Mouse (Mus musculus) limb, embryonic 14.5 days (tissue): ENCODE results near the gene Kcnb1. TPM values are rescaled to one million over a fixed set of nuclear protein-coding genes. Genes with fewer than 3 reads are reported as not detected.
A peak's percentile ranks its signal among the peaks of the same experiment; 100 is the strongest.

ENCODE experiments used
- ATAC-seq: fragments of 200-750 bp; cut with Nextera tagmentation; 2 replicates; pipeline ENCODE4 v1.8.0; 2017; ENCODE audit warnings: low read depth, moderate number of reproducible peaks, moderate TSS enrichment; ENCODE audit not compliant: low FRiP score
- DNase-seq: peaks from one replicate; pipeline ENCODE4 v3.0.0-alpha.2; 2015; ENCODE audit warnings: low spot score
- H3K27ac ChIP-seq: fragments of 300-500 bp; sonication (generic); replicated peaks from 2 replicates; pipeline ENCODE4 v1.5.1; 2014; ENCODE audit warnings: low read depth, mild to moderate bottlenecking, low read length, moderate library complexity, mixed read lengths
- H3K27me3 ChIP-seq: fragments of 300-500 bp; sonication (generic); 2 replicates; pipeline ENCODE4 v1.6.1; 2014; ENCODE audit warnings: low read length, mixed read lengths; ENCODE audit not compliant: control insufficient read depth, insufficient read depth
- H3K36me3 ChIP-seq: fragments of 300-500 bp; sonication (generic); 2 replicates; pipeline ENCODE4 v1.6.1; 2014; ENCODE audit warnings: mild to moderate bottlenecking, low read length, moderate library complexity, mixed read lengths; ENCODE audit not compliant: control insufficient read depth, insufficient read depth
- H3K4me1 ChIP-seq: fragments of 300-500 bp; sonication (generic); 2 replicates; pipeline ENCODE4 v1.6.1; 2014; ENCODE audit warnings: antibody characterized with exemption, low read length, mixed read lengths; ENCODE audit not compliant: control insufficient read depth, insufficient read depth
- H3K4me2 ChIP-seq: fragments of 300-500 bp; sonication (generic); replicated peaks from 2 replicates; pipeline ENCODE4 v1.6.1; 2014; ENCODE audit warnings: low read depth, mild to moderate bottlenecking, low read length, moderate library complexity; ENCODE audit not compliant: severe bottlenecking
- H3K4me3 ChIP-seq: fragments of 300-500 bp; sonication (generic); replicated peaks from 2 replicates; pipeline ENCODE4 v1.5.1; 2014; ENCODE audit warnings: low read length
- H3K9ac ChIP-seq: fragments of 300-500 bp; sonication (generic); 2 replicates; pipeline ENCODE4 v1.6.1; 2014; ENCODE audit warnings: mild to moderate bottlenecking, low read depth, low read length, moderate library complexity; ENCODE audit not compliant: severe bottlenecking
- H3K9me3 ChIP-seq: fragments of 300-500 bp; sonication (generic); 2 replicates; pipeline ENCODE4 v1.6.1; 2016; ENCODE audit warnings: low read length; ENCODE audit not compliant: control insufficient read depth
- POLR2A ChIP-seq: fragments of 200-500 bp; IDR thresholded peaks from 2 replicates; pipeline ENCODE4 v1.8.0; 2012; ENCODE audit warnings: inconsistent platforms, mild to moderate bottlenecking, moderate library complexity, borderline replicate concordance; ENCODE audit not compliant: insufficient read depth, insufficient read length; ENCODE audit errors: extremely low read depth
- WGBS: fragments of 180-500 bp; shearing (Covaris S2); extraction: QIAGEN DNeasy Blood & Tissue Kit; methylation state at CpG from one replicate; pipeline ENCODE4 v1.1.7; 2014; 5-methylcytosine and 5-hydroxymethylcytosine counted together
- polyA plus RNA-seq, 2 experiments: library from polyadenylated mRNA; depleted of rRNA in 1 of 2; stranded (reverse) in 1 of 2; unstranded in 1 of 2; fragments of >200 nt; fragmentation: Nextera tagmentation in 1 of 2; extraction: Ambion mirVana in 1 of 2; gene quantifications; 2 replicates each; pipeline versions ENCODE4 v1.2.1 to v1.2.3; 2012 to 2014

Gene Kcnb1
- polyA plus RNA-seq, 2 experiments: 1.3 to 3.3 TPM

DNA sequence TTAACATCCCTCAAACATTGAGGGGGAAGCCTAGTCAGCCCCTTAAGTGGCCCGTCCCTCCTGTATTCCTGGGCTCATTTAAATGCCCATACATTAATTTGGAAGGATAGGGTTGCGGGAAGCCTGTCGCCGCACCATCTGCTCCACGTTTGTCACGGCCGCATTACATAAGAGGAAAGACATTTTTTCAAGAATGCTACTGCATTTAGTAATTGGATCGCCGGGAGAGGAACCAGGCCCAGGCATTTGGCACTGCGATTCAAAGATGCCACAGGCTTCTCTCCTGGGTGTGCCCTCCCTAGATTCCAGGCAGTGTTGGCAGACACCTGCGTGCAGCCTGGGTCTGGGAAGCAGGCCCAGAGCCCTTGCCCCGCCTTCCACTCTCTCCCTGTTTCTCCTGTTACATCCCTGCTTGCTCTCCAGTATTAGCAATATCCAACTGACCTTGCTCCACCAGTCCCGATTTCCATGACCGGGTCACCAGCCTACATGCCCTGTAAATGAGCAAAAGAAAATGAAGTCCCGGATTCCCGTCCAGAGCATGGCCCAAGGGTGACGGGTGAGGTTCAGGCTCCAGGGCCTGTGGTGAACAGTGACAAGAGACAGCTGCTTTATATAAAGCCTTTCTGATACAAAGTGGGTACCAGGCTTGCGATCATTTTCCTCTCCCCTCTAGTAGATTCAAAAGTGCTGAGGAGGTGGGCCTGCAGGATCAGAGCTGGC, 110.3 kb downstream of the Kcnb1 start:
- H3K36me3 ChIP-seq: no peaks in the 10 kb centered on the region
- no peak for TF ChIP-seq POLR2A
- no peak overlapping the region for H3K27ac ChIP-seq
- H3K9ac ChIP-seq: no peak overlapping the region
- H3K4me1 ChIP-seq: peaks cover 6% of the 10 kb centered on the region; the same call in 1 of the 2 replicates
- no peak overlapping the region for H3K4me3 ChIP-seq
- no peak overlapping the region for H3K4me2 ChIP-seq
- H3K9me3 ChIP-seq: no peaks in the 10 kb centered on the region
- 43% methylated on average over 18 of the region's 18 CpGs for WGBS
- no peaks in the 10 kb centered on the region for H3K27me3 ChIP-seq
- peak; percentile 59 for ATAC-seq
- DNase-seq: peak; percentile 68

DNA sequence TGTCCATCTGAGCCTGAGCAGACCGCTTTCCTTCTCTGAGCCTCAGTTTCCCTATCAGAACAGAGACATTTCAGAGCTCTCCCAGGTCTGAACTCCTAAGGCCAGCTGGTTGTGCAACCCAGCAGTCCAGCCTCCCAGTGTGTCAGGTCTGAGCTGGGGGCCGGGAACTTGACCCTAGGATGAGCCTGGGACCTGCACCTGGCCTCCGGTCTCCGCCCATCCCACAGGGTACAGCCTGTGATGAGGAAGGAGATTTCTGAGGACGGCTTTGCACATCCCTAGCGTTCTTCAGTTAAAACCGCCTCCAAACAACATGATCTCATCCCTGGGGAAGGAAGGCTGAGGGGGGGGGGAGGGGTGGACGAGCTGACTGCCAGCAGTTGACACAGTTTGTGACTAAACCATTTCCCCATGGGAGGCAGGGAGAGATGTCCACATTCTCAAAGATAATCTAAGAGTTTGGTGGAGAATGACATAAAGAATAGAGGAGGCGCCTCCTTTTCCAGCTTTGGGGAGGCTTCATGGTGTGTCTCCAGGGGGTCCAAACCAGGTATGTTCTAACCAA, 110.9 kb downstream of the Kcnb1 start:
- Histone ChIP-seq H3K4me1 (peaks cover 6% of the 10 kb centered on the region; the same call in 1 of the 2 replicates), H3K9me3 (no peaks in the 10 kb centered on the region), H3K27me3 (no peaks in the 10 kb centered on the region), H3K4me3 (no peak overlapping the region), H3K27ac (no peak overlapping the region), H3K9ac (no peak overlapping the region), H3K4me2 (no peak overlapping the region), H3K36me3 (no peaks in the 10 kb centered on the region)
- WGBS: 39% methylated on average over 9 of the region's 9 CpGs
- TF ChIP-seq POLR2A: no peak
- ATAC-seq (peak; percentile 18; the same call in 1 of the 2 replicates), DNase-seq (peak; percentile 39)

DNA sequence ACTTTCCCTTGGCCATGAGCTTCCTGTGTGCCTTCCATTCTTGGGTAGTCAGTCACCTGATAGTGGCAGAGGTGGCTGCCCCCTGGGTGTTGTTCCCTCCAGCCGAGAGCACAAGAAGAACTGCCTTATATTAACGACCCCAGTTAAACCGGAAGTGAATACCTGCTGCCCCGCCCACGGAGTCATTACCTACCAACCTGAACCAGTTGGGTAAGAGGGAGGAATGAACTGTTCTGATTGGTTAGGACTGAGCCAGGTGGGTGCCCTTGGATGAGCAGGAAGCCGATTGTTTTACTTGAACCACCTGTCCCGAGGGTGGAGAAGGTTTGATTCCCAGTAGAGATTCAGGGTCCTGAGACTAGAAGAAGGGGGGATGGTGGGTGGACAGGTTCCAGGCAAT, 111.5 kb downstream of the Kcnb1 start:
- Histone ChIP-seq H3K4me3 (no peak overlapping the region), H3K9me3 (no peaks in the 10 kb centered on the region), H3K36me3 (no peaks in the 10 kb centered on the region), H3K27me3 (no peaks in the 10 kb centered on the region), H3K4me2 (no peak overlapping the region), H3K27ac (no peak overlapping the region), H3K9ac (no peak overlapping the region), H3K4me1 (peaks cover 6% of the 10 kb centered on the region; the same call in 1 of the 2 replicates)
- TF ChIP-seq POLR2A: no peak
- 26% methylated on average over 7 of the region's 7 CpGs for WGBS
- ATAC-seq (no peak), DNase-seq (no peak)

DNA sequence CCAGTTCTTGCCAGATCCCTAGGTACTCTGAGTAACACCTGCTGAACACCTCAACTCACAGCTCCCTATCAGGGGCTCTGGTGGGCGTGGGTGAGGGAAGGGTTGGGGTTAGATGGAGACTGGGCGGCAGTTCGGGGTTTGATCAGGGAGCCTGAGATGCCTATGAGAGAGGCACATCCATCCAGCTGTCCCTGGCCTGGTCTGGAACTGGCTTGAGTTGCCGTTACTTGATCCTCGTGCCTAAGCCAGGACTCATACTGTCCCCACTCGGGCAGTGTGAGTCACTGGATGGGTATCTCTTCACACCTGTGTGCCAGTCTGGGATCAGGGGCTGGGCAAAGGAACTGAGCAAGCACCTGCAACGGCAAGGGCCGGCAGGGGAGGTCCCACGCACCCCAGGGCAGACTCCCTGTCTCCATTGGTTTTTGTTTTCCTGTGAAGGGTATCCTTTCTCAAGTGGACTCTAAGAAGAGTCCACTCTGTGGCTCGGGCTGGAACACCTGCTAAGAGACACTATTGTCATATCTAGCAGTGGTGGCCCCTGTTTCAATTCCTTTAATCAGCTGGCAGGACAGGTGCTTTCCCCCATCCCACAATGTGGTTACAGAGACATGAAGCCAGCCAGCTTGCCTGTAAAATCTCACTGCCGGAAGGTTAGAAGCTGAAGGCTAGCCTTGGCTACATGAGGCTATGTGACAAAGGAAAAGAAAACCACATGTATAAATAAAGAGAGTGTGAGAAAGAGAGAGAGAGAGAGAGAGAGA, 112.6 kb downstream of the Kcnb1 start:
- Histone ChIP-seq H3K36me3 (no peaks in the 10 kb centered on the region), H3K27ac (no peak overlapping the region), H3K9ac (no peak overlapping the region), H3K4me2 (no peak overlapping the region), H3K27me3 (no peaks in the 10 kb centered on the region), H3K9me3 (no peaks in the 10 kb centered on the region), H3K4me1 (peaks cover 6% of the 10 kb centered on the region; the same call in 1 of the 2 replicates), H3K4me3 (no peak overlapping the region)
- ATAC-seq (no peak), DNase-seq (no peak)
- 77% methylated on average over 11 of the region's 11 CpGs for WGBS
- TF ChIP-seq POLR2A: no peak

DNA sequence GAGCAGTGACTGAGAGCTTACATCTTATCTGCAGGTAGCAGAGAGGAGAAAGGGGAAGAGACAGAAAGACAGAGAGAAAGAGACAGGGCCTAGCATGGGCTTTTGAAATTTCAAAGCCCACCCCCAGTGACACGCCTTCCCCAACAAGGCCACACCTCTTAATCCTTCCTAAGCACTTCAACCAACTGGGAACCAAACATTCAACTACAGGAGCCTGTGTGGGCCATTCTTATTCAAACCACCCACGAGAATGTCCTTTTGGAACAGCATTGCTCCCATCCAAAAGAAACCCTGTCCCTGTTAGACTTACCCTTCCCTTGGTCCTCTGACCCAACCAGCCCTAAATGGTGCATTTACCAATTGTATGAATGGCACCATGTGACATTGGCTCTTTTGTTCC, 113.2 kb downstream of the Kcnb1 start:
- H3K4me1 ChIP-seq: peaks cover 6% of the 10 kb centered on the region; the same call in 1 of the 2 replicates
- no peaks in the 10 kb centered on the region for H3K27me3 ChIP-seq
- H3K36me3 ChIP-seq: no peaks in the 10 kb centered on the region
- H3K4me2 ChIP-seq: no peak overlapping the region
- no peak overlapping the region for H3K4me3 ChIP-seq
- 74% methylated on average over 2 of the region's 2 CpGs for WGBS
- DNase-seq (no peak), ATAC-seq (no peak)
- H3K9ac ChIP-seq: no peak overlapping the region
- TF ChIP-seq POLR2A: no peak
- no peaks in the 10 kb centered on the region for H3K9me3 ChIP-seq
- H3K27ac ChIP-seq: no peak overlapping the region
